Mouse (Mus musculus) cerebellum, adult 2 months (tissue): Measurements from ENCODE around the gene Actr10.

Experiments
- CTCF ChIP-seq: fragments of 200-500 bp; IDR thresholded peaks from 2 replicates; pipeline ENCODE4 v1.5.1; 2011; ENCODE audit warnings: low read depth, mild to moderate bottlenecking, control low read depth, low read length, moderate library complexity, borderline replicate concordance; ENCODE audit not compliant: insufficient read depth
- POLR2A ChIP-seq: fragments of 200-500 bp; IDR thresholded peaks from 2 replicates; pipeline ENCODE4 v1.6.1; 2011; ENCODE audit warnings: low read length, control low read depth, borderline replicate concordance; ENCODE audit not compliant: insufficient read depth

GRCm38 (mm10) chr12:70906867-70907266, 30.8 kb upstream of the Actr10 start:
- no peak for TF ChIP-seq POLR2A
- TF ChIP-seq CTCF: no peak
